Mouse (Mus musculus) colon, adult 2 months (tissue): ENCODE results near the gene Arap1. TPM values are rescaled to one million over a fixed set of nuclear protein-coding genes. Genes with fewer than 3 reads are reported as not detected.

Experiments used
- polyA plus RNA-seq: library from polyadenylated mRNA; depleted of rRNA; stranded (reverse); fragments of >200 nt; gene quantifications from 2 replicates; pipeline ENCODE4 v1.2.3, GENCODE M21; 2012; rRNA removed

Gene Arap1
- 148 and 163 TPM in 2 replicates for polyA plus RNA-seq

GRCm38 (mm10) chr7:101347767-101348270 lies at the start of gene Arap1:
Gene Arap1 (plus strand): TSS chr7:101348067.

DNA sequence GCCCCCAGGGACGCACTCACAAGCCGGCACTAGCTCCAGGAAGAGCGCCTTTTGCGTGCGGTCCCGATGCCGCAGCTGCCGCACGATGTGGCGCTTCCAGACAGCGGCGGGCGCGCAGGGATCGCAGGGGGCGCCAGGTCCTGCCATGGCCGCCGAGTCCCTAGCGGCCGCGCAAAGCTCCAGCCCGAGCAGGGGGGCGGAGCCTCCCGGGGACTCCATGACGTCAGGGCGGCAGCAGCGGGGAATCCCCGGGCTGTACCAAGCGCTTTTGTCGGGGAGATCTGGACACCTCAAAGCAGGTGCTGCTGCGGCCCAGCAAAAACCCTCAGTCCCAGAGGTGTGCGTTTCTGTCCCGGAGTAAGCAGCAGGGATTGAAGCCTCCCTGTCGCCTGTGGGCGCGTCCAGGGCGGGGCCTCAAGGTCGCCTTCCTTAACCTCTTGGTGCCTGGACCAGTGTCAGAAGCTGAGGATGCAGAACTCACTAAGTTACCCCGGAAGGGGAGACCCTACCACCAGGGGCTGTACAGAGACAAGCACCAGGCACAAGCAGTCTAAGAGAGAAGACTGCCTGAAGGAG lies 45.9 kb upstream of the Arap1 start, which contains the start of gene Atg16l2:
Gene Atg16l2 (minus strand): TSS at position 371 of the 576 bp plus-strand sequence.

DNA sequence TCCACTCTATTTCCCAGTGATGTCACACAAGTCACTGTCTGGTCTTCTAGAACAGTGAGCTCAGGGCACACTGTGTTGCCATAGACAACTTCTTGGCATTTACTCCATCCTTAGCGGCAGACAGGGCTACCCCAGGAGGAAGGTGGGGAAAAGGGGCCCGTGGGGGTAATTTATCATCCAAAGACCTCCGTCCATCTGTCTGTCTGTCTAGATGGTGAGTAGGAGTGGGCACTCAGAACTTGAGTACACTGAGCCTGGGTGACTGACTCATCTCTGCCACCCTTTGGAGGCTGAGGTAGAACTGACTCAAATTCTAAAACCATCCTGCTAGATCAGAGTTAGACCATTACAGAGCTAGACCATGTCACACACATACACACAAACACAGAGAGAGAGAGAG lies 30.9 kb upstream of the Arap1 start, which contains the start of gene Stard10:
Gene Stard10 (plus strand): TSS at position 73 of the 400 bp plus-strand sequence.

DNA sequence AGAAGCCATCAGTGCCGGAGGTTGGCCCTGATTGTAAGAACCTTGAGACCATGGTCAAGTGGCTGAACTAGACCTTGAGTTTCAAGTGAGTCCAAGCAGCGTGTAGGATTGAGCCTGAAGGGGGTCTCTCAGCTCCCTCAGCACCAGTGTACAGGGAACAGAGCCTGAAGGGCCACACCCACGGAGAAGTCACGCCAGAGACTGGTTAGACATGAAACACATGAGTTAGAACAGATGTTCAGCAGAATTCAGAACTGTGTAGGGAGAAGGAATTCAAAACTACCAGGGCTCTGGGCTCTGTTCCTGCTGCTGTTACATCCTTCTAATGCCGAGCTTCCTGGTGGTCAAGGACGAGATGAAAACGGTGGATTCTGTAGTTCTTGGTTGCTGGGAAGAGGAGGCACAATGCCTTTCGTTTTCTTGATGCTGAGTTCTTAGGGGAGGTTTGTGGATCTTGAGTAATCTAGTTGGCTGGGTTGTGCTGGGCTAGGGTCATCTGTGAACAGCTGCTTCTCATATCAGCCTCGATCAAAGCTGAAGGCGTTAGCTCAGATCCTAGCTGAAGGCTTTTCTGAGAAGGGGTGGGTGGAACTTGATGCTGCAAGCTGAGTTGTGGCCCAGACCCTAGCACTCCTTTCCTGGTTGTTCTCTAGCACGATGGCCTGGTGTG lies 62.5 kb downstream of the Arap1 start, which contains the start of gene Gm45837:
Gene Gm45837 (plus strand): TSS at position 620 of the 670 bp plus-strand sequence.

DNA sequence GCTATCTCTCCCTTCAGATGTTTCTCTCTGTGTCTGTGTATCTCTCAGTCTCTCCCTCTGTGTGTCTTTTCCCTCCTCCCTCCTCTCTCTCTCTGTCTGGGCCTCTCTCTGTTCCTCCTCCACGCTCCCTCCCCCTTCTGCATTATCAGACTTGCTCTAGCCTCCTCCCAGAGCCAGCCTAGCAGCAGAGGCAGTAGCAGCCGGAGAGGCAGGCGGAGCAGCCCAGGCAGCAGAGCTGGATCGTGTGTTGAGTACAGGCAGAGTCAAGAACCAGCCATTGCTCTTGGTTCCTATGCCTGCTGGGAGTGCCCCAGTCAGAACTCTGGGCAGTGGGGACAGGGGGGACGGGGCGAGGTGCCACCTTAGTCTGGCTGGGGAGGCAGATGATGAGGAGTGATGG lies 73.7 kb downstream of the Arap1 start, which contains the start of gene Pde2a:
Gene Pde2a (plus strand): TSS at position 163 of the 400 bp plus-strand sequence.

Other genes starting within 250 kb of the Arap1 start
- gene Atg16l2, start 45.8 kb upstream of the Arap1 start, polyA plus RNA-seq: 26.1 and 26.6 TPM in 2 replicates
- gene Stard10, start 31.0 kb upstream of the Arap1 start, polyA plus RNA-seq: 808 and 811 TPM in 2 replicates
- gene Gm45837, start 62.8 kb downstream of the Arap1 start, polyA plus RNA-seq: 0.38 TPM in 1 of 2 replicates, not detected in the other
- gene Pde2a, start 73.6 kb downstream of the Arap1 start, polyA plus RNA-seq: 87.5 and 90.1 TPM in 2 replicates
- 0.17 and 0.31 TPM in 2 replicates for gene Art2b, start 237.5 kb downstream of the Arap1 start, polyA plus RNA-seq